Mouse (Mus musculus): ENCODE data around the gene 4930449I24Rik. TPM values are rescaled to one million over a fixed set of nuclear protein-coding genes. Genes with fewer than 3 reads are reported as not detected.
"Not testable (repeated sequence)": the region's sequence is repeated elsewhere in the genome, so short reads cannot be mapped to it uniquely, and the experiment has no call there.

Gene 4930449I24Rik
- polyA plus RNA-seq (2011; ENCODE audit: insufficient read depth, insufficient read length, low replicate concordance, missing spikeins) = not detected in 2 replicates

DNA sequence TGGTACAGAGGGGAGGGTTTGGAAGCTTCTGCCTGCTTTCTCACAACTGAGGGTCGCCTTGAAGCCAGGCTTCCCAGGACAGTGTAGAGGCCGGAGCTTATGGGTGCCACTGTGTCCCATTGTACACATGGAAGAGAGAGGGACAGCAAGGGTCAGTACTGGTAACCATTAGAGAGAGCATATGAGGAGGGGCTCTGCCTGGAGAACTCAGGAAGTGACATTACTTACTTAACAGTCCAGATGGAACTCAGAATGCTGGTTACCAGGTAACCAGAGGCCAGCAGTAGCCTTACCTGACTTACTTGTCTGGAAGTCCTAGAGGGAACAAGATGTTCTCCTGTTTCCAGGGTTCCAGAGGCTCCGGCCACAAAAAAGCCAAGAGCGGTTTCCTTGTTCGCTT, at the start of gene 4930449I24Rik:
TSS of gene 4930449I24Rik (plus strand) at position 301 of the 400 bp plus-strand sequence.
- not testable (repeated sequence) for H3K4me3 ChIP-seq (replicated peaks; ENCODE audit: control insufficient read depth, low read depth, low read length)
- WGBS = no CpG with 5 or more reads among the region's 5 CpGs

GRCm38 (mm10) chr5:146453556-146453955, 48.6 kb upstream of the 4930449I24Rik start:
- no peaks in the 10 kb centered on the region for H3K4me1 ChIP-seq (ENCODE audit: control insufficient read depth, insufficient read depth, low read length)
- TF ChIP-seq CTCF (IDR thresholded peaks at IDR 0.05; ENCODE audit: control insufficient read depth, insufficient read depth, low read length) (no peak), POLR2A (IDR thresholded peaks at IDR 0.05; ENCODE audit: borderline replicate concordance, control insufficient read depth, low read depth, low read length) (no peak)
- 81% methylated on average over 6 of the region's 6 CpGs for WGBS
- no peak overlapping the region for H3K27ac ChIP-seq (ENCODE audit: control insufficient read depth, insufficient read depth, low read depth, low read length, poor library complexity)
- H3K4me3 ChIP-seq (replicated peaks; ENCODE audit: control insufficient read depth, low read depth, low read length) = no peak overlapping the region

More for the DNA sequence above, at the start of gene 4930449I24Rik:
- not testable (repeated sequence) for H3K4me1 ChIP-seq (ENCODE audit: control insufficient read depth, insufficient read depth, low read length); H3K27ac ChIP-seq (ENCODE audit: control insufficient read depth, insufficient read depth, low read depth, low read length, poor library complexity)

- WGBS = 50% methylated on average over 8 of the region's 8 CpGs
- Histone ChIP-seq H3K4me1 (ENCODE audit: control insufficient read depth, insufficient read depth, low read length) (no peaks in the 10 kb centered on the region), H3K27ac (ENCODE audit: control insufficient read depth, insufficient read depth, low read depth, low read length, poor library complexity) (no peak overlapping the region), H3K4me3 (replicated peaks; ENCODE audit: control insufficient read depth, low read depth, low read length) (no peak overlapping the region)
- no peak for TF ChIP-seq POLR2A (IDR thresholded peaks at IDR 0.05; ENCODE audit: borderline replicate concordance, control insufficient read depth, low read depth, low read length)
- TF ChIP-seq CTCF (IDR thresholded peaks at IDR 0.05; ENCODE audit: control insufficient read depth, insufficient read depth, low read length) = no peak
These were observed 40.6 kb upstream of the 4930449I24Rik start for GRCm38 (mm10) chr5:146461612-146462011.

- TF ChIP-seq CTCF (IDR thresholded peaks at IDR 0.05; ENCODE audit: control insufficient read depth, insufficient read depth, low read length) (no peak), POLR2A (IDR thresholded peaks at IDR 0.05; ENCODE audit: borderline replicate concordance, control insufficient read depth, low read depth, low read length) (no peak)
- Histone ChIP-seq H3K4me3 (replicated peaks; ENCODE audit: control insufficient read depth, low read depth, low read length) (no peak overlapping the region), H3K4me1 (ENCODE audit: control insufficient read depth, insufficient read depth, low read length) (no peaks in the 10 kb centered on the region), H3K27ac (ENCODE audit: control insufficient read depth, insufficient read depth, low read depth, low read length, poor library complexity) (no peak overlapping the region)
- 90% methylated on average over 19 of the region's 19 CpGs for WGBS
These were observed 35.5 kb upstream of the 4930449I24Rik start for GRCm38 (mm10) chr5:146466663-146467062.

- WGBS = 87% methylated on average over 9 of the region's 9 CpGs
- TF ChIP-seq CTCF (IDR thresholded peaks at IDR 0.05; ENCODE audit: control insufficient read depth, insufficient read depth, low read length) = no peak
- TF ChIP-seq POLR2A (IDR thresholded peaks at IDR 0.05; ENCODE audit: borderline replicate concordance, control insufficient read depth, low read depth, low read length) = no peak
- Histone ChIP-seq H3K4me3 (replicated peaks; ENCODE audit: control insufficient read depth, low read depth, low read length) (no peak overlapping the region), H3K27ac (ENCODE audit: control insufficient read depth, insufficient read depth, low read depth, low read length, poor library complexity) (no peak overlapping the region), H3K4me1 (ENCODE audit: control insufficient read depth, insufficient read depth, low read length) (no peaks in the 10 kb centered on the region)
These were observed 33.9 kb upstream of the 4930449I24Rik start for GRCm38 (mm10) chr5:146468311-146468710.

DNA sequence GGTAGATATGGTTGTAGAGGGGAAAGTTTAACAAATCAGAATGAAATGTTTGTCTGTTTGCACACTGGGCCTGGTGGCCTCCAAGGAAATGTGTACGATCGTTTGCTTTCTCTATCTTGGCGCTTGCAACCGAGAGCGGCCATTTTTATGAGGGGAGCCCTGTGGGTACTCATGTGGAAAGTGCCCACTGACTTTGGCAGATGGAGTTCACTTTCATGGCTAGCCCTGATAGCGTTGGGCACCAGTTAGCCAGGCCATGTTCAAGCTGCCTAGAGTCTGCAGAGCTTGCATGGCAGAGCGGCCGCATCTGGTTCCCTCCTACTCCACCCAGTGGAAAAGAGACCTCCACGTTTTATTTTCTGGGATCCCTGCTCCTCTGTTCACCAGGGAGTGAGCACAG, 31.4 kb upstream of the 4930449I24Rik start:
- Histone ChIP-seq H3K4me1 (ENCODE audit: control insufficient read depth, insufficient read depth, low read length) (no peaks in the 10 kb centered on the region), H3K4me3 (replicated peaks; ENCODE audit: control insufficient read depth, low read depth, low read length) (no peak overlapping the region), H3K27ac (ENCODE audit: control insufficient read depth, insufficient read depth, low read depth, low read length, poor library complexity) (no peak overlapping the region)
- TF ChIP-seq CTCF (IDR thresholded peaks at IDR 0.05; ENCODE audit: control insufficient read depth, insufficient read depth, low read length) = no peak
- no peak for TF ChIP-seq POLR2A (IDR thresholded peaks at IDR 0.05; ENCODE audit: borderline replicate concordance, control insufficient read depth, low read depth, low read length)
- WGBS = 86% methylated on average over 9 of the region's 9 CpGs

DNA sequence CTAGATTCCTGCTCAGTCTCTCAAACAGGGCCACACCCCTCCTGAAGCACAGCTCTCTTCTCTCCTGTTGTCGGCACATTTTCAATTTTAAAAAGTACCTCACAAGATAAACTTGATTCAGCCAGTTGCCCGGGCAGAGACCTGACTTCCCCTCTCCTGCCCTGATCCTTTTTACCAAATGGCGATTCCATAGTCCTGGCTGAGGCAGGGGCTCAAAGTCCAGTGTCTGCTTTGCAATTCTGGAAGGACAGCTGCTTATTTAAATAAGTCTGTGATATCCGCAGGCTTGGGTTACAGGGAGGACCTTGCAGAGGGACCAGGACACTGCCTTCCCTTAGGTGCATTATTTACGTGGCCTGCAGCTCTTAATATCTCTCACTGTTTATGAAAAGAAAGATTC, 30.9 kb upstream of the 4930449I24Rik start:
- Histone ChIP-seq H3K27ac (ENCODE audit: control insufficient read depth, insufficient read depth, low read depth, low read length, poor library complexity) (no peak overlapping the region), H3K4me1 (ENCODE audit: control insufficient read depth, insufficient read depth, low read length) (no peaks in the 10 kb centered on the region), H3K4me3 (replicated peaks; ENCODE audit: control insufficient read depth, low read depth, low read length) (no peak overlapping the region)
- TF ChIP-seq POLR2A (IDR thresholded peaks at IDR 0.05; ENCODE audit: borderline replicate concordance, control insufficient read depth, low read depth, low read length) = no peak
- TF ChIP-seq CTCF (IDR thresholded peaks at IDR 0.05; ENCODE audit: control insufficient read depth, insufficient read depth, low read length) = no peak
- 80% methylated on average over 5 of the region's 5 CpGs for WGBS

- 82% methylated on average over 12 of the region's 12 CpGs for WGBS
- H3K4me3 ChIP-seq (replicated peaks; ENCODE audit: control insufficient read depth, low read depth, low read length) = no peak overlapping the region
- TF ChIP-seq POLR2A (IDR thresholded peaks at IDR 0.05; ENCODE audit: borderline replicate concordance, control insufficient read depth, low read depth, low read length) (no peak), CTCF (IDR thresholded peaks at IDR 0.05; ENCODE audit: control insufficient read depth, insufficient read depth, low read length) (no peak)
- no peak overlapping the region for H3K27ac ChIP-seq (ENCODE audit: control insufficient read depth, insufficient read depth, low read depth, low read length, poor library complexity)
- no peaks in the 10 kb centered on the region for H3K4me1 ChIP-seq (ENCODE audit: control insufficient read depth, insufficient read depth, low read length)
These were observed 30.4 kb upstream of the 4930449I24Rik start for GRCm38 (mm10) chr5:146471821-146472220.

GRCm38 (mm10) chr5:146479564-146479963, 22.6 kb upstream of the 4930449I24Rik start:
- not testable (repeated sequence) for H3K4me3 ChIP-seq (replicated peaks; ENCODE audit: control insufficient read depth, low read depth, low read length); H3K27ac ChIP-seq (ENCODE audit: control insufficient read depth, insufficient read depth, low read depth, low read length, poor library complexity); H3K4me1 ChIP-seq (ENCODE audit: control insufficient read depth, insufficient read depth, low read length)
- 6% methylated on average over 4 of the region's 4 CpGs for WGBS

DNA sequence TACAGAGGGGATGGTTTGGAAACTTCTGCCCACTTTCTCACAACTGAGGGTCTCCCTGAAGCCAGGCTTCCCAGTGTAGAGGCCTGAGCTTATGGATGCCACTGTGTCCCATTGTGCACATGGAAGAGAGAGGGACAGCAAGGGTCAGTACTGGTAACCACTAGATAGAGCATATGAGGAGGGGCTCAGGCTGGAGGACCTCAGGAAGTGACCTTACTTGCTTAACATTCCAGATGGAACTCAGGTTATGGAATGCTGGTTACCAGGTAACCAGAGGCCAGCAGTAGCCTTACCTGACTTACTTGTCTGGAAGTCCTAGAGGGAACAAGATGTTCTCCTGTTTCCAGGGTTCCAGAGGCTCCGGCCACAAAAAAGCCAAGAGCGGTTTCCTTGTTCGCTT, 20.5 kb upstream of the 4930449I24Rik start, which contains the start of gene Gm6408:
TSS of gene Gm6408 (plus strand) at position 301 of the 400 bp plus-strand sequence.
- not testable (repeated sequence) for H3K27ac ChIP-seq (ENCODE audit: control insufficient read depth, insufficient read depth, low read depth, low read length, poor library complexity); H3K4me3 ChIP-seq (replicated peaks; ENCODE audit: control insufficient read depth, low read depth, low read length); H3K4me1 ChIP-seq (ENCODE audit: control insufficient read depth, insufficient read depth, low read length)
- WGBS = 69% methylated on average over 3 of the region's 3 CpGs

DNA sequence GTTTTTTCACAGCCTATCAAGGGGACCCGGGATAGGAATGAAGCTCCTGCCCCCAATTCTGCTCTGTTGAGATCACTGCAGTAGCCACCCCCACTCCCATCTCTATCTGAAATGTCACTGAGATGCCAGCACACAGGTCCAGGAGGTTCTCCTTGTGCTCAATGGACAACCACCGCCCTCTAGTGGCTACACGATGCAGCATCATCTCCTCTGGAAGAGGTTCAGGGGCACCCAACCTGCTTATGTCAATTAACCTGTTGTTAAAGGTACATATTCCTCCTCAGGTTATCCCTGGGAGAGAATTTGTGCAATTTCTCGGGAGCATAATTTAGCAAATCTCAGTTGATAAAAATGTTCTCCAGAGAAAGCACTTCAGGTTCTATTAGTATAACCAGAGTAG, 13.2 kb upstream of the 4930449I24Rik start:
- H3K4me1 ChIP-seq (ENCODE audit: control insufficient read depth, insufficient read depth, low read length); H3K27ac ChIP-seq (ENCODE audit: control insufficient read depth, insufficient read depth, low read depth, low read length, poor library complexity); H3K4me3 ChIP-seq (replicated peaks; ENCODE audit: control insufficient read depth, low read depth, low read length): not testable (repeated sequence)
- 10% methylated on average over 3 of the region's 4 CpGs for WGBS

DNA sequence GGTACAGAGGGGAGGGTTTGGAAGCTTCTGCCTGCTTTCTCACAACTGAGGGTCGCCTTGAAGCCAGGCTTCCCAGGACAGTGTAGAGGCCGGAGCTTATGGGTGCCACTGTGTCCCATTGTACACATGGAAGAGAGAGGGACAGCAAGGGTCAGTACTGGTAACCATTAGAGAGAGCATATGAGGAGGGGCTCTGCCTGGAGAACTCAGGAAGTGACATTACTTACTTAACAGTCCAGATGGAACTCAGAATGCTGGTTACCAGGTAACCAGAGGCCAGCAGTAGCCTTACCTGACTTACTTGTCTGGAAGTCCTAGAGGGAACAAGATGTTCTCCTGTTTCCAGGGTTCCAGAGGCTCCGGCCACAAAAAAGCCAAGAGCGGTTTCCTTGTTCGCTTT, 11.1 kb upstream of the 4930449I24Rik start, which contains the start of gene Gm6370:
TSS of gene Gm6370 (plus strand) at position 301 of the 400 bp plus-strand sequence.
- not testable (repeated sequence) for H3K4me3 ChIP-seq (replicated peaks; ENCODE audit: control insufficient read depth, low read depth, low read length); H3K27ac ChIP-seq (ENCODE audit: control insufficient read depth, insufficient read depth, low read depth, low read length, poor library complexity); H3K4me1 ChIP-seq (ENCODE audit: control insufficient read depth, insufficient read depth, low read length)
- WGBS = no CpG with 5 or more reads among the region's 5 CpGs

- not testable (repeated sequence) for H3K27ac ChIP-seq (ENCODE audit: control insufficient read depth, insufficient read depth, low read depth, low read length, poor library complexity); H3K4me1 ChIP-seq (ENCODE audit: control insufficient read depth, insufficient read depth, low read length); H3K4me3 ChIP-seq (replicated peaks; ENCODE audit: control insufficient read depth, low read depth, low read length)
- 60% methylated on average over 1 of the region's 5 CpGs for WGBS
These were observed 11.6 kb downstream of the 4930449I24Rik start, which contains the start of gene Gm3402 for GRCm38 (mm10) chr5:146513823-146514222. TSS of gene Gm3402 (plus strand) at chr5:146514123.
